Mouse (Mus musculus): ENCODE data around the gene Hist1h4m. TPM values are rescaled to one million over a fixed set of nuclear protein-coding genes. Genes with fewer than 3 reads are reported as not detected.
"Not testable (repeated sequence)": the region's sequence is repeated elsewhere in the genome, so short reads cannot be mapped to it uniquely, and the experiment has no call there.

The Hist1h4m gene
- polyA plus RNA-seq, 1 experiment from 2014 or later: not detected

GRCm38 (mm10) chr13:21803058-21803457, 8.5 kb upstream of the Hist1h4m start:
- WGBS: no CpG with 5 or more reads among the region's 4 CpGs
- not testable (repeated sequence) for H3K4me3 ChIP-seq (replicated peaks; ENCODE audit: low read length); H3K27me3 ChIP-seq (replicated peaks; ENCODE audit: control insufficient read depth, insufficient read depth, low read length); H3K9me3 ChIP-seq (ENCODE audit: control insufficient read depth, low read length); H3K4me1 ChIP-seq (replicated peaks; ENCODE audit: control insufficient read depth, insufficient read depth, low read length); H3K27ac ChIP-seq (ENCODE audit: low read length); H3K4me2 ChIP-seq (ENCODE audit: low read length); H3K36me3 ChIP-seq (ENCODE audit: control insufficient read depth, insufficient read depth); H3K9ac ChIP-seq (replicated peaks; ENCODE audit: low read depth, low read length)
- ATAC-seq: peak; percentile 73

GRCm38 (mm10) chr13:21810073-21810472, 1.5 kb upstream of the Hist1h4m start, which contains the start of the genes Hist1h2bq and Hist1h2ao:
Hist1h2bq (minus strand) TSS chr13:21810197.
Hist1h2ao (plus strand) TSS chr13:21810465.
- no CpG with 5 or more reads among the region's 23 CpGs for WGBS
- not testable (repeated sequence) for H3K27me3 ChIP-seq (replicated peaks; ENCODE audit: control insufficient read depth, insufficient read depth, low read length); H3K27ac ChIP-seq (ENCODE audit: low read length); H3K36me3 ChIP-seq (ENCODE audit: control insufficient read depth, insufficient read depth); H3K9me3 ChIP-seq (ENCODE audit: control insufficient read depth, low read length); H3K4me3 ChIP-seq (replicated peaks; ENCODE audit: low read length); H3K4me2 ChIP-seq (ENCODE audit: low read length); H3K9ac ChIP-seq (replicated peaks; ENCODE audit: low read depth, low read length); H3K4me1 ChIP-seq (replicated peaks; ENCODE audit: control insufficient read depth, insufficient read depth, low read length)
- ATAC-seq: peak; percentile 97

GRCm38 (mm10) chr13:21811074-21811473, 472 bp upstream of the Hist1h4m start:
- WGBS: no CpG with 5 or more reads among the region's 8 CpGs
- ATAC-seq: peak; percentile 9; the same call in 1 of the 2 replicates

GRCm38 (mm10) chr13:21812092-21812491, 546 bp downstream of the Hist1h4m start:
- H3K27me3 ChIP-seq (replicated peaks; ENCODE audit: control insufficient read depth, insufficient read depth, low read length); H3K4me1 ChIP-seq (replicated peaks; ENCODE audit: control insufficient read depth, insufficient read depth, low read length); H3K36me3 ChIP-seq (ENCODE audit: control insufficient read depth, insufficient read depth); H3K9ac ChIP-seq (replicated peaks; ENCODE audit: low read depth, low read length); H3K27ac ChIP-seq (ENCODE audit: low read length); H3K9me3 ChIP-seq (ENCODE audit: control insufficient read depth, low read length): not testable (repeated sequence)
- peak overlapping the region; percentile 41 for H3K4me2 ChIP-seq (ENCODE audit: low read length)
- ATAC-seq: peak; percentile 24
- peak overlapping the region; percentile 21 for H3K4me3 ChIP-seq (replicated peaks; ENCODE audit: low read length)
- WGBS: under 1% methylated on average over 11 of the region's 14 CpGs

More at GRCm38 (mm10) chr13:21811074-21811473, 472 bp upstream of the Hist1h4m start:
- H3K9ac ChIP-seq (replicated peaks; ENCODE audit: low read depth, low read length); H3K4me3 ChIP-seq (replicated peaks; ENCODE audit: low read length); H3K9me3 ChIP-seq (ENCODE audit: control insufficient read depth, low read length); H3K27ac ChIP-seq (ENCODE audit: low read length); H3K4me2 ChIP-seq (ENCODE audit: low read length); H3K27me3 ChIP-seq (replicated peaks; ENCODE audit: control insufficient read depth, insufficient read depth, low read length); H3K4me1 ChIP-seq (replicated peaks; ENCODE audit: control insufficient read depth, insufficient read depth, low read length); H3K36me3 ChIP-seq (ENCODE audit: control insufficient read depth, insufficient read depth): not testable (repeated sequence)

- H3K27ac ChIP-seq (ENCODE audit: low read length); ATAC-seq; H3K36me3 ChIP-seq (ENCODE audit: control insufficient read depth, insufficient read depth); H3K9me3 ChIP-seq (ENCODE audit: control insufficient read depth, low read length); H3K4me2 ChIP-seq (ENCODE audit: low read length); H3K9ac ChIP-seq (replicated peaks; ENCODE audit: low read depth, low read length); H3K4me1 ChIP-seq (replicated peaks; ENCODE audit: control insufficient read depth, insufficient read depth, low read length); H3K4me3 ChIP-seq (replicated peaks; ENCODE audit: low read length); H3K27me3 ChIP-seq (replicated peaks; ENCODE audit: control insufficient read depth, insufficient read depth, low read length): not testable (repeated sequence)
- WGBS: 54% methylated on average over 7 of the region's 16 CpGs
Measured at GRCm38 (mm10) chr13:21820082-21820890, 8.7 kb downstream of the Hist1h4m start.

- WGBS: 85% methylated on average over 3 of the region's 3 CpGs
- Histone ChIP-seq H3K27me3 (replicated peaks; ENCODE audit: control insufficient read depth, insufficient read depth, low read length) (no peaks in the 10 kb centered on the region), H3K36me3 (ENCODE audit: control insufficient read depth, insufficient read depth) (no peaks in the 10 kb centered on the region), H3K4me1 (replicated peaks; ENCODE audit: control insufficient read depth, insufficient read depth, low read length) (no peaks in the 10 kb centered on the region), H3K9me3 (ENCODE audit: control insufficient read depth, low read length) (no peaks in the 10 kb centered on the region), H3K4me2 (ENCODE audit: low read length) (no peak overlapping the region), H3K27ac (ENCODE audit: low read length) (no peak overlapping the region), H3K9ac (replicated peaks; ENCODE audit: low read depth, low read length) (no peak overlapping the region), H3K4me3 (replicated peaks; ENCODE audit: low read length) (no peak overlapping the region)
- no peak for ATAC-seq
Measured at GRCm38 (mm10) chr13:21828511-21828910, 17.0 kb downstream of the Hist1h4m start.

GRCm38 (mm10) chr13:21830344-21830743, 18.8 kb downstream of the Hist1h4m start:
- H3K4me2 ChIP-seq (ENCODE audit: low read length): no peak overlapping the region
- no peak overlapping the region for H3K27ac ChIP-seq (ENCODE audit: low read length)
- no peaks in the 10 kb centered on the region for H3K9me3 ChIP-seq (ENCODE audit: control insufficient read depth, low read length)
- H3K36me3 ChIP-seq (ENCODE audit: control insufficient read depth, insufficient read depth): no peaks in the 10 kb centered on the region
- no peaks in the 10 kb centered on the region for H3K4me1 ChIP-seq (replicated peaks; ENCODE audit: control insufficient read depth, insufficient read depth, low read length)
- ATAC-seq: no peak
- WGBS: 94% methylated on average over 10 of the region's 10 CpGs
- H3K9ac ChIP-seq (replicated peaks; ENCODE audit: low read depth, low read length): no peak overlapping the region
- H3K4me3 ChIP-seq (replicated peaks; ENCODE audit: low read length): no peak overlapping the region
- H3K27me3 ChIP-seq (replicated peaks; ENCODE audit: control insufficient read depth, insufficient read depth, low read length): no peaks in the 10 kb centered on the region

GRCm38 (mm10) chr13:21831418-21832394, 20.2 kb downstream of the Hist1h4m start, which contains the start of gene Hist1h4n:
Hist1h4n (minus strand) TSS chr13:21832196.
- H3K4me2 ChIP-seq (ENCODE audit: low read length): peak within 1 kb of the TSS; percentile 39
- H3K36me3 ChIP-seq (ENCODE audit: control insufficient read depth, insufficient read depth); H3K9me3 ChIP-seq (ENCODE audit: control insufficient read depth, low read length); H3K27me3 ChIP-seq (replicated peaks; ENCODE audit: control insufficient read depth, insufficient read depth, low read length); H3K27ac ChIP-seq (ENCODE audit: low read length); H3K9ac ChIP-seq (replicated peaks; ENCODE audit: low read depth, low read length); H3K4me1 ChIP-seq (replicated peaks; ENCODE audit: control insufficient read depth, insufficient read depth, low read length): not testable (repeated sequence)
- under 1% methylated on average over 18 of the region's 58 CpGs for WGBS
- H3K4me3 ChIP-seq (replicated peaks; ENCODE audit: low read length): peak within 1 kb of the TSS; percentile 22; the same call in 1 of the 2 replicates
- peak; percentile 80 for ATAC-seq

GRCm38 (mm10) chr13:21833461-21833860, 21.9 kb downstream of the Hist1h4m start, which contains the start of the genes Hist1h2ap and Hist1h2br:
Hist1h2ap (minus strand) TSS chr13:21833507.
Hist1h2br (plus strand) TSS chr13:21833743.
- H3K9me3 ChIP-seq (ENCODE audit: control insufficient read depth, low read length); H3K9ac ChIP-seq (replicated peaks; ENCODE audit: low read depth, low read length); H3K4me2 ChIP-seq (ENCODE audit: low read length); H3K4me1 ChIP-seq (replicated peaks; ENCODE audit: control insufficient read depth, insufficient read depth, low read length); H3K27me3 ChIP-seq (replicated peaks; ENCODE audit: control insufficient read depth, insufficient read depth, low read length); H3K27ac ChIP-seq (ENCODE audit: low read length); H3K4me3 ChIP-seq (replicated peaks; ENCODE audit: low read length); H3K36me3 ChIP-seq (ENCODE audit: control insufficient read depth, insufficient read depth): not testable (repeated sequence)
- peak; percentile 96 for ATAC-seq
- WGBS: no CpG with 5 or more reads among the region's 24 CpGs

Measured in forebrain, embryonic 16.5 days (tissue).